Mouse (Mus musculus): ENCODE data around the gene Kif26a. TPM values are rescaled to one million over a fixed set of nuclear protein-coding genes. Genes with fewer than 3 reads are reported as not detected.

Kif26a gene
- polyA plus RNA-seq, 1 experiment from 2014 or later, result 2.1 TPM

DNA sequence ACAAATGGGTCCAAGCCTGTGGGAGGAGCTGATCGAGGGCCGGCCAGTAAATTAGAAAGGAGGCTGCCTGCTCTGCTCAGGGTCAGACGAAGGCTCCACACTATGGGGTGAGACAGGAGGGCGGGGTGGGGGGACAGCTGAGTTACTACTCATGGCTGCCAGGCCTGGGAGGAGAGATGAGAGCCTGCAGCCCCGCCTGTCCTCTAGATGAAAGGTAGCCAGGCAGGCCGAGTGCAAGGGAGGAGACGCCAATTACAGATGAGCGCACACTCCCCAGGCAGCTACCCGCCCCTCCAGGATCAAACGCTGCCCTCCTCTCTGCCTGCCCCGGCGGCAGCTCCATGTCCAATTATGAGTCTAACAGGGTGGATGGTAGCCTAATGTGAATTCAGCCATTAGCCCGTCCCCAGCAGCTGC, 68.4 kb downstream of the Kif26a start:
- H3K4me3 ChIP-seq (ENCODE audit: low read length), result no peak overlapping the region
- H3K36me3 ChIP-seq (ENCODE audit: control insufficient read depth, insufficient read depth), result no peaks in the 10 kb centered on the region
- H3K27me3 ChIP-seq (ENCODE audit: control insufficient read depth, insufficient read depth, low read length), result no peaks in the 10 kb centered on the region; the same call in 1 of the 2 replicates
- no peaks in the 10 kb centered on the region; the same call in 1 of the 2 replicates for H3K4me1 ChIP-seq (ENCODE audit: control insufficient read depth, insufficient read depth, low read length)
- no peak overlapping the region for H3K4me2 ChIP-seq (ENCODE audit: low read depth, low read length)
- H3K9ac ChIP-seq (ENCODE audit: low read length), result no peak overlapping the region
- 53% methylated on average over 13 of the region's 13 CpGs for WGBS
- ATAC-seq (replicated peaks; ENCODE audit: extremely low read depth, insufficient read depth, low FRiP score), result no peak
- no peak overlapping the region for H3K27ac ChIP-seq (ENCODE audit: low read length)
- no peaks in the 10 kb centered on the region for H3K9me3 ChIP-seq (replicated peaks; ENCODE audit: control insufficient read depth, low read length)

- no peak overlapping the region for H3K4me3 ChIP-seq (ENCODE audit: low read length)
- H3K4me2 ChIP-seq (ENCODE audit: low read depth, low read length), result no peak overlapping the region
- no peak for ATAC-seq (replicated peaks; ENCODE audit: extremely low read depth, insufficient read depth, low FRiP score)
- no peaks in the 10 kb centered on the region; the same call in 1 of the 2 replicates for H3K4me1 ChIP-seq (ENCODE audit: control insufficient read depth, insufficient read depth, low read length)
- 79% methylated on average over 7 of the region's 7 CpGs for WGBS
- H3K27ac ChIP-seq (ENCODE audit: low read length), result no peak overlapping the region
- no peak overlapping the region for H3K9ac ChIP-seq (ENCODE audit: low read length)
- no peaks in the 10 kb centered on the region; the same call in 1 of the 2 replicates for H3K27me3 ChIP-seq (ENCODE audit: control insufficient read depth, insufficient read depth, low read length)
- H3K9me3 ChIP-seq (replicated peaks; ENCODE audit: control insufficient read depth, low read length), result no peaks in the 10 kb centered on the region
- no peaks in the 10 kb centered on the region for H3K36me3 ChIP-seq (ENCODE audit: control insufficient read depth, insufficient read depth)
Observed at GRCm38 (mm10) chr12:112215545-112215944, 69.5 kb downstream of the Kif26a start.

DNA sequence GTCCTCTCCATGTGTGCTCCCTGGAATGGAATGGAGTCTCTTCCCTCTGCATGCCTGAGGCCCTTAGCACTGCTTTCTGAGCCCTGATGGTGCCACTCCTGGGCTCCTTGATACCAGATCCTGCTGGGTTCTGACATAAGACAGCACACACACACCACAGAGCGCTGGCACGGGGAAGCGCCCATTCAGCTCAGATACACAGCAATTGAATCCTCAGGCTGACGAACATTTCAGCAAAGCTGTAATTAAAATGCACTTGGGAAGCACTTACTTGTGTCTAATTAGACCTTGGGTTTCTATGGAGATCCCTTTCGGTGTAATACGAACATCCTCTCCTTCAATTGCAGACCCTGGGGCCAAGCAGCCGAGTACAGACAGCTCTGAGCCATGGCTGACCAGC, 71.0 kb downstream of the Kif26a start:
- no peaks in the 10 kb centered on the region for H3K9me3 ChIP-seq (replicated peaks; ENCODE audit: control insufficient read depth, low read length)
- no peak overlapping the region for H3K27ac ChIP-seq (ENCODE audit: low read length)
- no peaks in the 10 kb centered on the region for H3K36me3 ChIP-seq (ENCODE audit: control insufficient read depth, insufficient read depth)
- no peak overlapping the region for H3K4me3 ChIP-seq (ENCODE audit: low read length)
- H3K9ac ChIP-seq (ENCODE audit: low read length), result no peak overlapping the region
- no peaks in the 10 kb centered on the region; the same call in 1 of the 2 replicates for H3K4me1 ChIP-seq (ENCODE audit: control insufficient read depth, insufficient read depth, low read length)
- no peak overlapping the region for H3K4me2 ChIP-seq (ENCODE audit: low read depth, low read length)
- peaks cover 3% of the 10 kb centered on the region for H3K27me3 ChIP-seq (ENCODE audit: control insufficient read depth, insufficient read depth, low read length)
- 78% methylated on average over 7 of the region's 7 CpGs for WGBS
- no peak for ATAC-seq (replicated peaks; ENCODE audit: extremely low read depth, insufficient read depth, low FRiP score)

DNA sequence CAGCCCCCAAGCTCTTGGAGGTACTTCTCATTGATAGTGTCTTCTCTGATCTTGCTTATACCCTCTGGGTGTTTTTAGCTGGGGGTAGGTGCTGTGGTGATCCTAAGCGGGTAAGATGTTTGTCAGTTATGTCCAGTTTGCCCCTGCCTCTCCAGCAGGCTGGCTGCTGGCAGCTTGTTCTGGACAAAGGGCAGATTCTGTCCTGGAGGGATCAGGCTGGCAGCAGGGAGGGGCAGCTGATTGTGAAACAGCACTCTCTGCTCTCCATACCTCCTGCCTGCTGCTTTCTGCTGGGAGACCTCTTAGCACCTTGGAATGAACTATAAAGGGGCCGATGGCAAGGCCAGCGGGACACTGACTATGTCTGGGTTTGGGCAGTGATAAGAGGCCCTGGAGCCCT, 71.7 kb downstream of the Kif26a start:
- WGBS, result 42% methylated on average over 3 of the region's 3 CpGs
- H3K4me1 ChIP-seq (ENCODE audit: control insufficient read depth, insufficient read depth, low read length), result no peaks in the 10 kb centered on the region; the same call in 1 of the 2 replicates
- no peak overlapping the region for H3K27ac ChIP-seq (ENCODE audit: low read length)
- no peak for ATAC-seq (replicated peaks; ENCODE audit: extremely low read depth, insufficient read depth, low FRiP score)
- H3K4me2 ChIP-seq (ENCODE audit: low read depth, low read length), result no peak overlapping the region
- H3K27me3 ChIP-seq (ENCODE audit: control insufficient read depth, insufficient read depth, low read length), result peaks cover 3% of the 10 kb centered on the region
- H3K9me3 ChIP-seq (replicated peaks; ENCODE audit: control insufficient read depth, low read length), result no peaks in the 10 kb centered on the region
- no peak overlapping the region for H3K9ac ChIP-seq (ENCODE audit: low read length)
- no peak overlapping the region for H3K4me3 ChIP-seq (ENCODE audit: low read length)
- no peaks in the 10 kb centered on the region for H3K36me3 ChIP-seq (ENCODE audit: control insufficient read depth, insufficient read depth)

DNA sequence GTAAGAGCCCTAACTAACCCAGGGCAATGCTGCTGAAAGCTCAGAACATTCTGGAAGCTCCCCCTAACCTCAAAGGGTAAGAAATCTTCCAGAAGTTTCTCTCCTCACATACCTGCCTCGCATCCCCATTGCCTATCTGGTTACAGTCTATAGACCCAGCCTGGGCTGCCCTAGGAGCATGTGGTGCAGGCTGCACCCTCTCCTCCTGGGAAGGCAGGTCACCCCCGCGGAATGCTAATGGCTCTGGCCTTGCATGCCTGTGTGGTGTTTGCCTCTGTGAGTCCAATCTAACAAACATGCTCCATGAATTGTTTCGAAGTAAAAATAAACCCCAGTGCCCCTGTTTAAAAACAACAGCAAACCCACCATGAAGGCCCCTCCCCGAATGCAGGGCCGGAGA, 75.3 kb downstream of the Kif26a start:
- H3K4me3 ChIP-seq (ENCODE audit: low read length), result no peak overlapping the region
- WGBS, result 50% methylated on average over 6 of the region's 6 CpGs
- no peak overlapping the region for H3K4me2 ChIP-seq (ENCODE audit: low read depth, low read length)
- H3K9me3 ChIP-seq (replicated peaks; ENCODE audit: control insufficient read depth, low read length), result no peaks in the 10 kb centered on the region
- no peak overlapping the region for H3K27ac ChIP-seq (ENCODE audit: low read length)
- no peak overlapping the region for H3K9ac ChIP-seq (ENCODE audit: low read length)
- peaks cover 3% of the 10 kb centered on the region; the same call in 1 of the 2 replicates for H3K27me3 ChIP-seq (ENCODE audit: control insufficient read depth, insufficient read depth, low read length)
- no peaks in the 10 kb centered on the region; the same call in 1 of the 2 replicates for H3K4me1 ChIP-seq (ENCODE audit: control insufficient read depth, insufficient read depth, low read length)
- no peak for ATAC-seq (replicated peaks; ENCODE audit: extremely low read depth, insufficient read depth, low FRiP score)
- H3K36me3 ChIP-seq (ENCODE audit: control insufficient read depth, insufficient read depth), result no peaks in the 10 kb centered on the region

- Histone ChIP-seq H3K9ac (ENCODE audit: low read length) (no peak overlapping the region), H3K27ac (ENCODE audit: low read length) (no peak overlapping the region), H3K4me1 (ENCODE audit: control insufficient read depth, insufficient read depth, low read length) (no peaks in the 10 kb centered on the region; the same call in 1 of the 2 replicates), H3K27me3 (ENCODE audit: control insufficient read depth, insufficient read depth, low read length) (peaks cover 3% of the 10 kb centered on the region; the same call in 1 of the 2 replicates), H3K36me3 (ENCODE audit: control insufficient read depth, insufficient read depth) (no peaks in the 10 kb centered on the region), H3K4me3 (ENCODE audit: low read length) (no peak overlapping the region), H3K9me3 (replicated peaks; ENCODE audit: control insufficient read depth, low read length) (no peaks in the 10 kb centered on the region), H3K4me2 (ENCODE audit: low read depth, low read length) (no peak overlapping the region)
- no peak for ATAC-seq (replicated peaks; ENCODE audit: extremely low read depth, insufficient read depth, low FRiP score)
- 35% methylated on average over 19 of the region's 19 CpGs for WGBS
Observed at GRCm38 (mm10) chr12:112221754-112222439, 75.9 kb downstream of the Kif26a start.

- no peak for ATAC-seq (replicated peaks; ENCODE audit: extremely low read depth, insufficient read depth, low FRiP score)
- H3K36me3 ChIP-seq (ENCODE audit: control insufficient read depth, insufficient read depth), result no peaks in the 10 kb centered on the region
- WGBS, result 65% methylated on average over 13 of the region's 13 CpGs
- no peak overlapping the region for H3K4me2 ChIP-seq (ENCODE audit: low read depth, low read length)
- no peak overlapping the region for H3K27ac ChIP-seq (ENCODE audit: low read length)
- H3K4me3 ChIP-seq (ENCODE audit: low read length), result no peak overlapping the region
- H3K9ac ChIP-seq (ENCODE audit: low read length), result no peak overlapping the region
- H3K27me3 ChIP-seq (ENCODE audit: control insufficient read depth, insufficient read depth, low read length), result peaks cover 3% of the 10 kb centered on the region; the same call in 1 of the 2 replicates
- H3K9me3 ChIP-seq (replicated peaks; ENCODE audit: control insufficient read depth, low read length), result no peaks in the 10 kb centered on the region
- no peaks in the 10 kb centered on the region for H3K4me1 ChIP-seq (ENCODE audit: control insufficient read depth, insufficient read depth, low read length)
Observed at GRCm38 (mm10) chr12:112223721-112224337, 77.8 kb downstream of the Kif26a start.

GRCm38 (mm10) chr12:112226238-112226637, 80.2 kb downstream of the Kif26a start:
- Histone ChIP-seq H3K9ac (ENCODE audit: low read length) (no peak overlapping the region), H3K4me1 (ENCODE audit: control insufficient read depth, insufficient read depth, low read length) (no peaks in the 10 kb centered on the region), H3K9me3 (replicated peaks; ENCODE audit: control insufficient read depth, low read length) (no peaks in the 10 kb centered on the region), H3K4me3 (ENCODE audit: low read length) (no peak overlapping the region), H3K36me3 (ENCODE audit: control insufficient read depth, insufficient read depth) (no peaks in the 10 kb centered on the region), H3K27ac (ENCODE audit: low read length) (no peak overlapping the region), H3K4me2 (ENCODE audit: low read depth, low read length) (no peak overlapping the region), H3K27me3 (ENCODE audit: control insufficient read depth, insufficient read depth, low read length) (peaks cover 3% of the 10 kb centered on the region; the same call in 1 of the 2 replicates)
- 88% methylated on average over 1 of the region's 1 CpGs for WGBS
- no peak for ATAC-seq (replicated peaks; ENCODE audit: extremely low read depth, insufficient read depth, low FRiP score)

GRCm38 (mm10) chr12:112226656-112227055, 80.6 kb downstream of the Kif26a start:
- H3K9ac ChIP-seq (ENCODE audit: low read length), result no peak overlapping the region
- no peaks in the 10 kb centered on the region for H3K36me3 ChIP-seq (ENCODE audit: control insufficient read depth, insufficient read depth)
- H3K4me1 ChIP-seq (ENCODE audit: control insufficient read depth, insufficient read depth, low read length), result no peaks in the 10 kb centered on the region
- no peak overlapping the region for H3K4me2 ChIP-seq (ENCODE audit: low read depth, low read length)
- no peak overlapping the region for H3K4me3 ChIP-seq (ENCODE audit: low read length)
- no peaks in the 10 kb centered on the region for H3K9me3 ChIP-seq (replicated peaks; ENCODE audit: control insufficient read depth, low read length)
- peaks cover 1% of the 10 kb centered on the region; the same call in 1 of the 2 replicates for H3K27me3 ChIP-seq (ENCODE audit: control insufficient read depth, insufficient read depth, low read length)
- no peak overlapping the region for H3K27ac ChIP-seq (ENCODE audit: low read length)
- 95% methylated on average over 2 of the region's 2 CpGs for WGBS
- ATAC-seq (replicated peaks; ENCODE audit: extremely low read depth, insufficient read depth, low FRiP score), result no peak

All from heart, embryonic 16.5 days (tissue).